Mouse (Mus musculus) CH12.LX (cell line): Measurements from ENCODE around the gene Adam15. TPM values are rescaled to one million over a fixed set of nuclear protein-coding genes. Genes with fewer than 3 reads are reported as not detected.

Experiments used
- DNase-seq: peaks from one replicate; pipeline ENCODE4 v3.0.0-alpha.2; 2013; ENCODE audit errors: extremely low read depth
- H3K27ac ChIP-seq: 2 replicates; pipeline ENCODE4 v1.5.1; 2012; ENCODE audit warnings: low read depth, mild to moderate bottlenecking, control low read depth, moderate library complexity; ENCODE audit not compliant: insufficient read depth
- H3K27me3 ChIP-seq: replicated peaks from 2 replicates; pipeline ENCODE3; 2012; ENCODE audit warnings: inconsistent platforms
- H3K36me3 ChIP-seq, 2 experiments: replicated peaks in 1 of 2; 2 replicates each; pipeline versions ENCODE3 to v1.6.1; 2012; ENCODE audit warnings: inconsistent platforms in 1 of 2, low read length in 1 of 2, mild to moderate bottlenecking in 1 of 2, mixed read lengths in 1 of 2, moderate library complexity in 1 of 2; ENCODE audit not compliant: control insufficient read depth in 1 of 2, insufficient read depth in 1 of 2
- H3K4me1 ChIP-seq, 2 experiments: 2 replicates each; pipeline ENCODE4 v1.6.1; 2012; ENCODE audit warnings: inconsistent platforms in 1 of 2, moderate library complexity in 1 of 2; ENCODE audit not compliant: insufficient read depth in 2 of 2, control insufficient read depth in 1 of 2
- H3K4me2 ChIP-seq: 2 replicates; pipeline ENCODE4 v1.6.1; 2012; ENCODE audit warnings: low read depth, mild to moderate bottlenecking, control low read depth; ENCODE audit not compliant: poor library complexity, insufficient read depth, severe bottlenecking
- H3K4me3 ChIP-seq, 3 experiments: fragments of 150-350 bp in 1 of 3; sonication (generic) in 1 of 3; replicated peaks in 1 of 3; 2 replicates each; pipeline versions ENCODE3 to v1.5.1; 2011 to 2012; ENCODE audit warnings: low read depth in 2 of 3, low read length in 2 of 3, mild to moderate bottlenecking in 2 of 3, moderate library complexity in 2 of 3, control low read depth in 1 of 3, improper control_type of control experiment in 1 of 3, inconsistent platforms in 1 of 3, mixed read lengths in 1 of 3; ENCODE audit not compliant: poor library complexity in 1 of 3
- H3K79me2 ChIP-seq: replicated peaks from 2 replicates; pipeline ENCODE4 v1.6.1; 2012; ENCODE audit warnings: mild to moderate bottlenecking, moderate library complexity; ENCODE audit not compliant: control insufficient read depth, poor library complexity, insufficient read depth, severe bottlenecking; ENCODE audit errors: extremely low read depth
- H3K9ac ChIP-seq: 2 replicates; pipeline ENCODE4 v1.6.1; 2012; ENCODE audit warnings: low read depth, mild to moderate bottlenecking, control low read depth, moderate library complexity; ENCODE audit not compliant: insufficient read depth
- H3K9me3 ChIP-seq: replicated peaks from 2 replicates; pipeline ENCODE3; 2012; ENCODE audit warnings: low read length, inconsistent platforms, mixed read lengths
- CHD1 ChIP-seq: IDR thresholded peaks from 2 replicates; pipeline ENCODE4 v1.6.1; 2012; ENCODE audit warnings: low read depth, low read length, improper control_type of control experiment, inconsistent platforms
- CTCF ChIP-seq, 2 experiments: IDR thresholded peaks in 1 of 2; conservative IDR thresholded peaks in 1 of 2; 2 replicates each; pipeline ENCODE4 v1.5.1; 2011 to 2012; ENCODE audit warnings: low read depth in 2 of 2, low read length in 2 of 2, improper control_type of control experiment in 1 of 2, inconsistent platforms in 1 of 2, mild to moderate bottlenecking in 1 of 2, moderate library complexity in 1 of 2
- EP300 ChIP-seq: IDR thresholded peaks from 2 replicates; pipeline ENCODE4 v1.6.1; 2011; ENCODE audit warnings: low read length, improper control_type of control experiment
- ETS1 ChIP-seq: conservative IDR thresholded peaks from 2 replicates; pipeline ENCODE4 v1.6.1; 2012; ENCODE audit warnings: low read depth, mild to moderate bottlenecking, inconsistent platforms, low read length, improper control_type of control experiment, moderate library complexity
- GABPA ChIP-seq: IDR thresholded peaks from 2 replicates; pipeline ENCODE4 v1.6.1; 2012; ENCODE audit warnings: low read depth, low read length, improper control_type of control experiment, inconsistent platforms; ENCODE audit not compliant: insufficient replicate concordance
- HCFC1 ChIP-seq: IDR thresholded peaks from 2 replicates; pipeline ENCODE4 v1.6.1; 2012; ENCODE audit warnings: low read depth, mild to moderate bottlenecking, inconsistent platforms, low read length, improper control_type of control experiment
- MAX ChIP-seq: IDR thresholded peaks from 2 replicates; pipeline ENCODE4 v1.6.1; 2011; ENCODE audit warnings: low read length, improper control_type of control experiment
- MAZ ChIP-seq: IDR thresholded peaks from 2 replicates; pipeline ENCODE4 v1.6.1; 2012; ENCODE audit warnings: low read depth, mild to moderate bottlenecking, inconsistent platforms, low read length, improper control_type of control experiment, moderate library complexity
- MEF2A ChIP-seq: IDR thresholded peaks from 2 replicates; pipeline ENCODE4 v1.6.1; 2014; ENCODE audit warnings: low read depth, mild to moderate bottlenecking, inconsistent platforms, low read length, improper control_type of control experiment, borderline replicate concordance
- MYC ChIP-seq: IDR thresholded peaks from 2 replicates; pipeline ENCODE4 v1.6.1; 2011; ENCODE audit warnings: low read depth, mild to moderate bottlenecking, improper control_type of control experiment, low read length
- PAX5 ChIP-seq: IDR thresholded peaks from 2 replicates; pipeline ENCODE4 v1.6.1; 2012; ENCODE audit warnings: low read length, inconsistent platforms, mixed read lengths
- SIN3A ChIP-seq: IDR thresholded peaks from 2 replicates; pipeline ENCODE4 v1.6.1; 2012; ENCODE audit warnings: low read length, improper control_type of control experiment, inconsistent platforms
- TCF12 ChIP-seq: IDR thresholded peaks from 2 replicates; pipeline ENCODE4 v1.6.1; 2014; ENCODE audit warnings: low read depth, mild to moderate bottlenecking, inconsistent platforms, low read length, improper control_type of control experiment
- USF1 ChIP-seq: IDR thresholded peaks from 2 replicates; pipeline ENCODE4 v1.6.1; 2014; ENCODE audit warnings: low read depth, mild to moderate bottlenecking, inconsistent platforms, low read length, improper control_type of control experiment
- ZKSCAN1 ChIP-seq: IDR thresholded peaks from 2 replicates; pipeline ENCODE4 v1.6.1; 2012; ENCODE audit warnings: low read depth, inconsistent platforms, low read length, improper control_type of control experiment, borderline replicate concordance
- ZMIZ1 ChIP-seq: IDR thresholded peaks from 2 replicates; pipeline ENCODE4 v1.6.1; 2012; ENCODE audit warnings: low read depth, mild to moderate bottlenecking, inconsistent platforms, low read length, improper control_type of control experiment
- dilution Hi-C: fragments of 300-500 bp; cut with MboI; formaldehyde crosslinking; loops from 2 replicates; pipeline ENCODE4 v1.14.3; 2020; ENCODE audit warnings: low sequenced_read_pairs; ENCODE audit not compliant: extremely low pct_unique_long_range_greater_than_20kb, extremely low pct_ligation_motif_present
- in situ Hi-C: fragments of 300-500 bp; cut with MboI; formaldehyde crosslinking; loops from 3 replicates; pipeline ENCODE4 v1.14.3; 2019; ENCODE audit warnings: low sequenced_read_pairs, low pct_ligation_motif_present, low pct_unique_long_range_greater_than_20kb, mixed read lengths
- polyA plus RNA-seq: library from polyadenylated mRNA; unstranded; fragments of >175 nt; gene quantifications from 2 replicates; pipeline ENCODE4 v1.2.1, GENCODE M21; 2012; ENCODE audit warnings: low read depth; ENCODE audit not compliant: insufficient read length
- total RNA-seq, 2 experiments: library from RNA; depleted of rRNA; stranded (reverse); fragments of 300-350 nt in 1 of 2; fragments of >200 nt in 1 of 2; gene quantifications; 2 replicates each; pipeline ENCODE4 v1.2.3; 2012 to 2014

Adam15 gene
- total and polyA plus RNA-seq, 3 experiments, result 5.8 to 39.1 (median 26.5) TPM

DNA sequence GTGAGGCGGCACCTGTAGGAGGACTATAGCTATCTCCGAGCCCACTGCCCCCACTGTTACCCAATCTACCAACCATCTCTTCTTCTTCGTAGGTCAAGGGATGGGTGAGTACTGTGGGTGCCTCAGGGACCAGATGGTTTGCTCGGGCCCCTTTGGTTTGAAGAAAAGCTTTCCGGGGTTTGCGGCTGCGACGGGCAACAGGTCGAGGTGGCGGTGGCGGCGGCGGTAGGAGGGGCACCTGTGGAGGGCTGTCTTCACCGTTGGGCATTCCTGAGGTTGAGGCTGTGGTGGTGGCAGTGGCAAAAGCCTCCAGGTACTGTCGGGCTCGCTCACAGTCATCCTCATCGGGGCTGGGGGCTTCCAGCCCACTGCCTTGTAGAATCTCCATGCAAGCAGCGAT lies 30.9 kb upstream of the Adam15 start:
- Histone ChIP-seq H3K4me3 (no peak overlapping the region), H3K79me2 (peaks cover 32% of the 10 kb centered on the region), H3K36me3 (peaks cover 49 to 80% of the 10 kb centered on the region in 2 experiments), H3K4me1 (peaks cover 30 to 86% of the 10 kb centered on the region in 2 experiments), H3K27me3 (no peaks in the 10 kb centered on the region), H3K9me3 (no peaks in the 10 kb centered on the region), H3K9ac (no peak overlapping the region), H3K4me2 (no peak overlapping the region), H3K27ac (no peak overlapping the region)
- TF ChIP-seq ETS1, result no peak
- TF ChIP-seq SIN3A, result no peak
- no peak for TF ChIP-seq CTCF (conservative IDR thresholded peaks at IDR 0.05 in 1 of 2, IDR thresholded peaks at IDR 0.05 in 1 of 2; ENCODE audit: low read depth in 2 of 2, low read length in 2 of 2)
- TF ChIP-seq ZKSCAN1, result no peak
- no peak for TF ChIP-seq MAX
- no peak for TF ChIP-seq MYC
- no peak for TF ChIP-seq MAZ
- TF ChIP-seq HCFC1, result no peak
- dilution Hi-C loops (no loop called here), in situ Hi-C loops (no loop called here)
- DNase-seq, result no peak

DNA sequence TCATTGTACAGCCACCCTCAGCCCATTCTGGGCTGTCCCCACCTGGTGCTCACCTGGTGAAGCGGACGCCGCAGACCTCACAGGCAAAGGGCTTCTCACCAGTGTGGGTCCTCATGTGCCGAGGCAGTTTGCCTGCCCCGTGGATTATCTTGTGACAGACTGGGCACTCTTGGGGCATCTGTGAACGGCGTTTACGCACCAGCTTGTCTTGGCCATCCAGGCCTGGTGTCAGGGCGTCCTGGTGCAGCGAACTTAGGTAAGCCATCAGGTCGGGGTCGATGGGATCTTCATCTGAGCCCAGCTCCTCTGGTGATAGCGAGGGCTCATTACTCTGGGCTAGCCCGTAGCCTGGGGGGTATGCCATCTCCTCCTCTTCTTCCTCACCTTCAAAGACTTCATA lies 30.5 kb upstream of the Adam15 start:
- Histone ChIP-seq H3K79me2 (peaks cover 30% of the 10 kb centered on the region), H3K4me1 (peaks cover 30 to 81% of the 10 kb centered on the region in 2 experiments), H3K36me3 (peaks cover 49 to 83% of the 10 kb centered on the region in 2 experiments), H3K27ac (no peak overlapping the region), H3K27me3 (no peaks in the 10 kb centered on the region), H3K9ac (no peak overlapping the region), H3K9me3 (no peaks in the 10 kb centered on the region), H3K4me2 (no peak overlapping the region), H3K4me3 (no peak overlapping the region)
- DNase-seq, result no peak
- TF ChIP-seq MYC (no peak), USF1 (no peak), MEF2A (no peak), EP300 (no peak), PAX5 (no peak), GABPA (no peak), CHD1 (no peak), ZMIZ1 (no peak), MAX (no peak), HCFC1 (no peak), TCF12 (no peak)
- in situ Hi-C loops (no loop called here), dilution Hi-C loops (no loop called here)
